ENCODE assay signal across 9 mouse cellular contexts in genomic region chr5:136258919-136259318, GRCm38 (mm10). TPM values are rescaled to one million over a fixed set of nuclear protein-coding genes. Genes with fewer than 3 reads are reported as not detected.
DNase-seq lines count a peak whose midpoint lies in the region; ATAC-seq and TF ChIP-seq lines count a peak whose summit lies in the region.
"Had no signal": no experiment of that assay in that cellular context is flagged by ENCODE, and none has a peak within 500 bp of the region (broad histone marks: within the 10 kb centered on the region; RNA-seq: fewer than 3 reads in every experiment).

No protein-coding gene starts in this region.

- H3K9me3 ChIP-seq in forebrain, embryonic 16.5 days (ENCODE audit: control insufficient read depth, low read length): no peaks in the 10 kb centered on the region
- H3K9me3 ChIP-seq: stomach, embryonic 15.5 days had no signal

- H3K4me3 ChIP-seq in forebrain, embryonic 16.5 days (replicated peaks; ENCODE audit: low read length): no peak overlapping the region
- H3K4me3 ChIP-seq in liver, adult 2 months (ENCODE audit: insufficient read depth, low read depth, low read length): no peak overlapping the region
- H3K4me3 ChIP-seq: stomach, embryonic 15.5 days had no signal

- no peak overlapping the region for H3K4me2 ChIP-seq in forebrain, embryonic 16.5 days (ENCODE audit: low read length)
- H3K4me2 ChIP-seq: stomach, embryonic 15.5 days had no signal

- WGBS in forebrain, embryonic 16.5 days: 30% methylated on average over 6 of the region's 6 CpGs
- WGBS in liver, adult 2 months: 39% methylated on average over 6 of the region's 6 CpGs

- H3K36me3 ChIP-seq in forebrain, embryonic 16.5 days (ENCODE audit: control insufficient read depth, insufficient read depth): 0 out of 2 replicates have a peak, but pooled peaks cover 5% of the 10 kb centered on the region
- H3K36me3 ChIP-seq in liver, adult 2 months (ENCODE audit: control insufficient read depth, insufficient read depth, low read length): no peaks in the 10 kb centered on the region

- H3K9ac ChIP-seq in forebrain, embryonic 16.5 days (replicated peaks; ENCODE audit: low read depth, low read length): no peak overlapping the region
- no peak overlapping the region for H3K9ac ChIP-seq in liver, adult 2 months (ENCODE audit: low read depth, low read length)
- H3K9ac ChIP-seq: stomach, embryonic 15.5 days had no signal

- H3K27ac ChIP-seq in forebrain, embryonic 16.5 days (ENCODE audit: low read length): no peak overlapping the region
- no peak overlapping the region for H3K27ac ChIP-seq in liver, adult 2 months (replicated peaks; ENCODE audit: insufficient read depth, low read depth, low read length)
- H3K27ac ChIP-seq: stomach, embryonic 15.5 days had no signal

- ATAC-seq in forebrain, embryonic 16.5 days: peak; percentile 68

- TF ChIP-seq CTCF in liver, adult 2 months (IDR thresholded peaks at IDR 0.05; ENCODE audit: low read depth, low read length): peak; percentile 75

- no peaks in the 10 kb centered on the region for H3K27me3 ChIP-seq in forebrain, embryonic 16.5 days (replicated peaks; ENCODE audit: control insufficient read depth, insufficient read depth, low read length)
- no peaks in the 10 kb centered on the region for H3K27me3 ChIP-seq in liver, adult 2 months (ENCODE audit: control insufficient read depth, insufficient read depth, low read length)
- H3K27me3 ChIP-seq: stomach, embryonic 15.5 days had no signal

- H3K4me1 ChIP-seq in forebrain, embryonic 16.5 days (replicated peaks; ENCODE audit: control insufficient read depth, insufficient read depth, low read length): 0 out of 2 replicates have a peak, but pooled peaks cover 2% of the 10 kb centered on the region
- no peaks in the 10 kb centered on the region for H3K4me1 ChIP-seq in liver, adult 2 months (ENCODE audit: control insufficient read depth, insufficient read depth, low read length)
- H3K4me1 ChIP-seq: stomach, embryonic 15.5 days had no signal

- DNase-seq in urinary bladder, adult 18-20 months (ENCODE audit: low spot score in 2 of 2): peak; percentile 32 to 73
- DNase-seq in urinary bladder, postnatal 10 days (ENCODE audit: low spot score): no peak
- DNase-seq in c-Kit-positive CD71-positive TER-119-positive erythroid progenitor cells, embryonic 14.5 days (ENCODE audit: low spot score): peak; percentile 66
- DNase-seq in kidney, adult 18-20 months: peak; percentile 68
- DNase-seq in liver, adult 2 months (ENCODE audit: extremely low read depth, low read depth, low spot score): peak; percentile 31
- peak; percentile 66 for DNase-seq in neural tube, embryonic 10.5 days (ENCODE audit: extremely low spot score, low spot score)
- DNase-seq in thymus, postnatal 36 days: peak; percentile 61 to 65

- no peak for TF ChIP-seq POLR2A in liver, adult 2 months (IDR thresholded peaks at IDR 0.05; ENCODE audit: extremely low read depth, insufficient read depth, low read length)

- no peaks in the 10 kb centered on the region for H3K79me2 ChIP-seq in liver, adult 2 months (ENCODE audit: control insufficient read depth, insufficient read depth, low read length)

RNA-seq across cellular contexts. Expression of gene Sh2b2, which starts 12.6 kb away (rescaled TPM):
- 30.3 and 33.3 TPM in 2 replicates for polyA plus RNA-seq in forebrain, embryonic 16.5 days (2015; fragmentation: Nextera tagmentation; extraction: Ambion mirVana)
- 0.65 and 1.4 TPM in 2 replicates for total RNA-seq in liver, adult 2 months (2014; rRNA removed)
- 3.3 and 6.1 TPM in 2 replicates for polyA plus RNA-seq in liver, adult 2 months (2012; rRNA removed)
